Mouse (Mus musculus) heart, postnatal 0 days (tissue): ENCODE results near the gene Hist1h2ab.

ENCODE experiments used
- CTCF ChIP-seq: IDR thresholded peaks from 2 replicates; pipeline ENCODE4 v1.5.1; 2016; ENCODE audit warnings: antibody characterized with exemption, control low read depth, low read depth
- EP300 ChIP-seq: IDR thresholded peaks from 2 replicates; pipeline ENCODE4 v1.6.1; 2016; ENCODE audit warnings: antibody characterized with exemption, low read depth

DNA sequence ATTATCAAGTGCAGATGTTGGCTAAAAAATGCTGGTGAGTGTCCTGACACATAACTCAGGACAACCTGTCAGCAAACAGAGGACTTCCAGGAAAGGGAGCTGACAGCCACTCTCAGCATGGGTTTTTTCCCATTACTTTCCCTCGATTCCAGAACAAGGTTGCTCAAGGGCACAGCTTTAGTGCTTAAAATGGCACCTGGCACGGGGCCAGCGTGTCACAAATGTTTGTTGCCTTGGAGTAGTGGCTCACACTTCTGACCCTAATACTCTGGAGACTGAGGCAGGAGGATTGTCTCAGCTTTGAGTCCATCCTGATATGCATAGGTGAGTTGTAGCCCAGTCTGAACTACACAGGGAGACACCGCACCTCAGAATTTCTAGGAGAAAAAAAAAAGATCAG lies 42.3 kb upstream of the Hist1h2ab start:
- TF ChIP-seq EP300 = no peak
- TF ChIP-seq CTCF = no peak
